Mouse (Mus musculus): ENCODE measurements around the gene Ccdc12.

Ccdc12 gene

DNA sequence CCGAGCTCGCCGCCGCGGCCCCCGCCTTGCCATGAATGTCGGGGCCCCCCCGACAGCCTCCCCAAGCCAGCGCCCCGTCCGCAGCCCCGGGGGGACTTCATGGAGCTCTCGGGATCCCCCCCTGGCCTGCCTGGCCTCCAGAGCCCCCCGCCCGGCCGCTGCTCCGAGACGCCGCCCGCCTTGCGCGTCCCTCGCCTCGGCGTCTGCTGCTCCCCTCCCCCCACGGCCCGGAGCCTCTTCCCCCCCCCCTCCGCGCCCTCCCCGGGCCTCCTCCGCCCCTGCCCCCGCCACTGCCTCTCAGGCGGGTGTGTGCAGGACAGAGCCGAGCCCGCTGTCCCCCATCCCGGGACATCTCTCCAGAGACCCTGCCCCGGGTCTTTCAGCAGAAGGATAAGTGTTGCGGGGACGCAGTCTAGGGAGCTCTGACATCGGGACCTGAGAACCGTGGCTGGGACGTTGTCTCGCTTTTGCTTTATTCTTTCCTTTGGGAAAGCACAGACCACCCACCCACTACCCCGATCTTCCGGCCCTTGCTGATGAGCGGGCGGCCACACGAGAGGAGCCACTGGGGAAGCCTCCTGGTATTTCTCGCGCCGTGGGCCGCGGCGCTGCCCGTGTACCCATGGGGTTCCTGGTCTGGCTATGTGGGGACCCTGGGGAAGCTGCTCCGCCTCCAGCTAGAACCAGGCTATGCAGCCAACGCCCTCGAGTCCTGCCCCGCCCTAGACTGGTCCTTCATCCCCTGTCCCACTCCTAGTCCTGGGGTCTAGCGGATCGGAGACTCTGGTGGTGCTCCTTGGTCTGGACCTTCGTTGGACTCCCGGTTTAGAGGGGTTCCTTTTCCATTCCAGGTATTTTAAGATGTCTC, 87.4 kb downstream of the Ccdc12 start:
- peak; percentile 57 to 61 for DNase-seq

DNA sequence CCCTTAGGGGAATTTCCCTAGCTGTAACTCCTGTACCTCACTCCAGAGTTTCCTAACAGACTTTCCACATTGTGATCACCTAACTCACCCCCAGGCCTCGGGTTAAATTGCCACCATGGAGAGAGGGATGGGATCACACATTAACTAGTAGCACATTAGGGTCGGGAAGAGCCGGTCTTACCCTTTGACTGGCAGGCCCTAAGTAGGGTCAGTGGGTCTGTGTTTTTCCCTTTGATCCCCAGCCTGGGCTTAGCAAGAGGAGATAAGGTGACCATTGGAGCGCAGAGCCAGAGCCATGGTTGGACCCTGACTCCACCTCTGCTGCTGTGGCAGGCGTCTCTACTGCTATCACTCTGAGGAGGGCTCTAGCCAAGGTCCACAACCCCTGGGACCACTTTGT, 89.4 kb downstream of the Ccdc12 start:
- DNase-seq, result no peak

DNA sequence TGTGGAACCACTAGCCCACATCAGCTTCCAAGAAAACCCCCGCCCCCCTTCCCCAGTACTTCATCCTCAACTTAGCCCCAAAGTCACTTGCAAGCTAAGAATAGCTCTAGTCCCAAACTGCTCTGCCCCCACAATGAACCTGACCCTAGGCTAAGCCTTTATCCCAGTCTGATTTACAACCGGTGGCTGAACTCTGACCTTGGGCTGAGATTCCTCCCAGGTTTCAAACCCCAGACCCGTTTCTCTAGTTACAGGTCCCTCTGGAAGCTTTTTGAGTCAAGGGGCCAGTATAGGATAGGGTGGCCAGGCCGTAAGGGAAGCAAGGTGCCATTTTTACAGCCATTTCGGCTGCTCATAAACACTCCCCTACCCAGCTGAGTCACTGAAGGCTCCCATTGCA, 89.9 kb downstream of the Ccdc12 start:
- no peak for DNase-seq

DNA sequence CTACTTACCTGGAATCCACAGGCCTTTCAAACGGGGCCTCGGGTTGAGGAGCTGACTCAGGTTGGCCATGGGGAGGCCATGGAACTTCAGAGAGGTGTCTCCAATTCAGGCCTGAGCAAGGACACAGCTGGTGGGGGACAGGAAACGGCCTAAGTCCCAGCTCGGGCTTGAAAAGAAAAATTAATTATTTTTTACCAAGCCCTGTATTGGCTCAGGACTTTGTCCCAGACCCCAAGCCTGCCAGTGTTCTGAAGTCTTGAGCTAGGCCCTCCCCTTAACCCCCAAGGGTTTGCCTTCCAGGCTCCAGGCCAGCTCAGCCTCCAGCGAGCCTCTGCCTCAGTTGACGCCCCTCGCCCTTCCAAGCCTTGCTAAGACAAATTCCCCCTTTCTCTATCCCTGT, 90.7 kb downstream of the Ccdc12 start, which contains the start of gene Pth1r:
TSS of gene Pth1r (minus strand) at position 185 of the 400 bp plus-strand sequence.
- DNase-seq, result no peak

DNA sequence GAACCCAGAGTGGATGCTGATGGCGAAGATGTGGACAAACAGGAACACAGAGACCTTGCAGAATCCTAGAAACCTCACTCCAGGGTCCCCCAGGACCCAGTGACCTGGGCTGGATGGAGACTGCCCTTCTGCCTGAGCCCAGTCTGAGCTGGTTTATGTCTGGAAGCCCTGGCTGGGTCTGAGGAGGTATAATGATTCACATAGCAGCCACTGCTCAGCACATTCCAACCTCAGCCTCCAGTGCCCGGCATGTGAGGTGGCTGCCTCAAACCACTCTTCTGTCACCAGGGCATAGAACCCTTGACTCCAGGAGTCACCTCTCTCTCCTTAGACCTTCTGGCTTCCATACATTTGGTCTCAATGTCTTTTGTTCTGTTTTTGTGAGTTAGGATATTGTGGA, 92.1 kb downstream of the Ccdc12 start:
- DNase-seq, result no peak

DNA sequence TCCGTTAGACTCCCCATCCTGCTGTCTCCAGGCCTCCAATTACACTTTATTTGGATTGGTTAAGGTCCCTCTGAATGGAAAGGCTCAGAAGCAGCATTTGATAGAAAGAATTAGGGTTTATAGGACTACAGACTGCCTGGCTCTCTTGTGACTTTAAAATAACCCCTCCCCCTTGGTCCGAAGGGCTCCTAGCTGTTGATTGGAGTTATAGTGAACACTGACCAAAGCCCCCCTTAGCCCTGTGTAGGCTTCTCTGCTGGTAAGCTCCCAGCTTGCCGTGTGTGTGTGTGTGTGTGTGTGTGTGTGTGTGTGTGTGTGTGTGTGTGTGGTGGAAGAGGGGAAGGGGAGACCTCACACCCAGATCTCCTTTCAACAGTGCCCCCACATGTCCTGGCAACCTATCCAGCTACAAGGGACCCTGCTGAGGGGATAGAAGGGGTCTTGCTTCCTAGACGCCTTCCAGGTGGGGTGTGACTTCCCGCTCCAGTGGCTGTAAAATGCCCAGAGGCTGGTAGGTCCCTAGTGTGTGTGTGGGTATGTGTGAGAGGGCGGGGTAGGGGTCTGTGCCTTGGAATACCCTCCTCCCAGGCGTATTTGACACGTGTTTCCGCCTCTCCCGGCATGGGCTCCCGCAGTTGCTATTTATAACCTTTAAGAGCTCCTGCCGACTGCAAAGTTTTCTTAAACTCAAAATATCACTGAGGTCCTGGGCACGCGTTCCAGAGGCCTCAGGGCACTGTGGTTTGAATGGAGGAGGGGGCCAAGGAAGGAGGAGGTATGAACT, 94.3 kb downstream of the Ccdc12 start:
- DNase-seq, result no peak

DNA sequence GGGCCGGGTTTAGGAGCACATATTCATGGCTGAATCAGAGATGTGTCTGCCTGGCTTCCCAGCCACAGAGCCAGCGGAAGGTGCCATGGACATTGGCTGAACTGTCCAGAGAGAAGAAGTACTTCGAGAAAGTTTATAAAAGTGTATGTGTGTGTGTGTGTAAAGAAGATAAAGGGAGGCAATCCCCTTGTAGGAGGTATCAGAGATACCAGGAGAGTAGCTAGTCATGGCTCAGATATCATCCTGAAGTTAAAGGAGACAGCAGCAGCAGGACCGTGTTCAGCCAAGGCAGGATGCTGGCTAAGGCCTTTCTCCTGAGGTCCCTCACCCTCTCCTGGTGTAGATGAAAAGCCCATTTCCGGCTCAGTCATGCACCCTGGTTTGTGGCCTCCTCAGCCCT, 95.1 kb downstream of the Ccdc12 start:
- DNase-seq, result no peak

DNA sequence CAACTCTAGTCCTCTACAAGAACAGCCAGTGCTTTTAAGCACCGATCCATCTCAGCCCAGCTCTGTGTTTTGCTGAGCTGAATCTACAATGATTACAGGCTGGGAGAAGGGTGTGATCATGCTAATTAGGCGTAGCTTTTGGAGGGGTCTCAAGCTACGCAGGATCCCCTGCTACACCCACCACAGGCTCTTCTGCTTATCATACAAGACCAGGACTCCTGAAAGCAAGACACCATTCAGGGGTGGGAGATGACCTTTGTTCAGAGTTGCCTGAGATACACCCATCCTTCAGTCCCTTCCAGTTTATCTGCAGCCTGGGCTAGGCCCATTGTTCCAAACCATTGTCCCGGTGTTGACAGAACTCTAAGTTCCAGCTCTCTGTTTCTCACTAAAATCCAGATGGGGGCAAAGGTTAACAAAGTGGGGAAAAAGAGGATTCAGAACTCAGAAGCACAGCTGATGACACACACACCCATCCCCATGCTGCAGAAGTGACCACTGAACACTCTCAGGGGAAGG, 96.7 kb downstream of the Ccdc12 start:
- no peak for DNase-seq

DNA sequence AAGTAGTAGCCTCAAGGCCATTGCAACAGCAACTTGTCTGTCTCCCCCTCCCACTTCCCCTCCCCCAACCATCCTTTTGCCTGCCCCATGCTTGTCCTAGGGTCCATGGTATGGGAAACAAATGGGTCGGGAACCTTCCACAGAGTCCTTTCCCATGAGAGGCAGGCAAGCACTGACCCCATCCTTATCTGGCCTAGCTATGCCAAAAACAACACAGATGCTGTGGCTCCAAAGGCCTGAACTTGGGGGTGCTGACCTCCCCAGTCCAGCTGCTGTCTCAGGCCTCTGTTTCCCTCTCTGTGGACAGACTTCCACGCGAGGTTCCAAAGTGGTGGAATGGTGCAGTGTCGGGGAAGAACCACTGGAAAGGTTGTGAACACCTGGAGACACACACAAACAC, 97.5 kb downstream of the Ccdc12 start:
- no peak for DNase-seq

DNA sequence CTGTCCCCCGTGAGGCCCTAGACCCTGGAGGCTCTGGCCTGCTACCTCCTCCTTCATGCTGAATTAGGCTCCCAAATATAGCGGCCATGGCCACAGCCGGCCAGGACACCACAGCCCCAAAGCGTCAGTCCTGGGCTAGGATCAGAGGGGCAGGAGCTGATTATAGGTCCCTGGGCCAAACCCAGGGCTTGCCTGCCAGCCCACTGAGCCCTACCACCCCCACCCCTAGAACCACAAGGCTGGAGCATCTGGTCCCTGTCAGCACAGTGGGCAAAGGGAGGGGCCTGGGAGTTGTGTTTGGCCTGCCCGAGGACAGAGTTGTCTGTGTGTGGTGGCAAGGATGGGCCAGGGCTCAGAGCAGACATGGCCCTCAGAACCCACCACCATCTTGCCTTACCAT, 101.5 kb downstream of the Ccdc12 start:
- peak; percentile 35 to 54 for DNase-seq

DNA sequence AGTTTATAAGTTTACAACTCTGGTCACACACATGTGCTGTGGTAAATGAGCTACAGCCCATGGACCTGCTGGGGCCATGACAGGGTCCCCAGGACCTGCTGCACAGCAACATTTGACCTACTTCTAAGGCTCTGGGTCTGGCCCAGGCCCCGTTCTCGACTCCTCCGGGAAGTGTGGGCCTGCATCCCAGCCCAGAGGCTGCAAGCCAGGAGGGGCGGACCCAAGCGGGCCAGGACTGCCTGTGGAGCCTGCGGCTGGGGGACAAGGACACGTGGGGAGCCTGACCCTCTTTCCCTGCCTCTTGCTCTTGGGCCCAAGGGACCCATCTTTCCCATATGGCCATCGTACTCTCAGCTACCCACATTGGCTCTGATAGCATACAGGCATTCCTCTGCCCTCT, 102.3 kb downstream of the Ccdc12 start:
- peak; percentile 38 to 73 for DNase-seq

DNA sequence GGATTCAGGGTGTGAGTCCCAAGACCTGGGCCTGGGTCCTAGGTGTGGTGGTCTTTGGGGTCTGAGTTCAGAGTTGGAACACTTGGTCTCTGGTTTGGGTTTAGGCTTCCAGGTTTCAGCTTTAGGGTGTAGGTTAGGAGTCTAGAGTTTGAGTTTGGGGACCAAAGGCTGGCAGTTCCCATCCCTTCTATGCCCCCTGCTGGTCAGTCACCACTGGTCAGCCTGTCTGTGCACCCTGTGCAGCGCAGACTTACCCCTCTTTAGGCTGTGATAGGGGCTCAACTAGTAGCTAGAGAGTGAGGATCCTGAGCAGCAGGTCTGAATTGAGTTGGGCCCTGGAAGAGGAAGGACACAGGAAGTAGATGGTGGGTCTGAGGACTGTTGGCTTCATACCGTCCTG, 103.0 kb downstream of the Ccdc12 start:
- DNase-seq, result peak; percentile 53 to 65

DNA sequence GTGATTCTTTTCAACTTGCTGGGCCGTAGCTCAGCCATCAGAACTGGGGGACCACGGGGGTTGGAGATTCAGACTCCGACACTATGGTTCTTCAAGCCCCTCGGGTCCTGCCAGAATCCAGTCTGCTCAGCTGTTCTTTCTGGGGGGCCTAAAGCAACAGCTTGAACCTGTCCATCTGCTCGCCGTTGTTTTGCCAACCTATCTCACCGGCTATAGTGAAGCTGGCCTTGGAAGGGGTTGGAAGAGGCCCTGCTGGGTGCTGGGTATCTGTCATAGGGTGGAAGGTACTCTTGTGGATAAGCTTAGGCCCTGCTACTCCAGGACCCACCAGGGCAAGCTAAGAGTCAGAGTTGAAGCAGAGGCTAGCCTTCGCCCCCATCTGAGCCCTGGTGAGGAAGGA, 104.6 kb downstream of the Ccdc12 start:
- DNase-seq, result peak; percentile 34 to 54

Measured in cerebellum, postnatal 10 days (tissue).